ENCODE assay signal across 10 mouse cellular contexts in genomic region chrX:77432001-77432565, GRCm38 (mm10).
DNase-seq lines count a peak whose midpoint lies in the region; ATAC-seq lines count a peak whose summit lies in the region.
"Had no signal": no experiment of that assay in that cellular context is flagged by ENCODE, and none has a peak within 500 bp of the region (broad histone marks: within the 10 kb centered on the region; RNA-seq: fewer than 3 reads in every experiment).

No protein-coding gene starts in this region.

- no peak for DNase-seq in heart, postnatal 14 days
- peak; percentile 69 for DNase-seq in brain, adult 2 months (ENCODE audit: low read depth, low spot score)
- no peak for DNase-seq in embryonic facial prominence, embryonic 14.5 days (ENCODE audit: low spot score)
- DNase-seq in frontal cortex, postnatal 25 days (ENCODE audit: low spot score in 2 of 2), result no peak
- DNase-seq in right cerebral cortex, adult 2 months (ENCODE audit: low spot score in 2 of 2), result no peak
- DNase-seq: heart, adult 18-20 months; liver had no signal

- no peaks in the 10 kb centered on the region; the same call in 1 of the 2 replicates for H3K9me3 ChIP-seq in heart, embryonic 16.5 days (replicated peaks; ENCODE audit: control insufficient read depth, low read length)
- H3K9me3 ChIP-seq in embryonic facial prominence, embryonic 14.5 days (ENCODE audit: control insufficient read depth, low read length), result no peaks in the 10 kb centered on the region

- H3K4me1 ChIP-seq in heart, embryonic 16.5 days (ENCODE audit: control insufficient read depth, insufficient read depth, low read length), result peaks cover 4% of the 10 kb centered on the region; the same call in 1 of the 2 replicates
- no peaks in the 10 kb centered on the region for H3K4me1 ChIP-seq in embryonic facial prominence, embryonic 14.5 days (ENCODE audit: control insufficient read depth, insufficient read depth, low read length)

- no peak overlapping the region for H3K9ac ChIP-seq in heart, embryonic 16.5 days (ENCODE audit: low read length)
- no peak overlapping the region for H3K9ac ChIP-seq in embryonic facial prominence, embryonic 14.5 days (ENCODE audit: low read depth, low read length)

- H3K36me3 ChIP-seq in heart, embryonic 16.5 days (ENCODE audit: control insufficient read depth, insufficient read depth), result no peaks in the 10 kb centered on the region
- no peaks in the 10 kb centered on the region for H3K36me3 ChIP-seq in embryonic facial prominence, embryonic 14.5 days (ENCODE audit: control insufficient read depth, insufficient read depth, low read length)

- ATAC-seq in heart, embryonic 16.5 days (replicated peaks; ENCODE audit: extremely low read depth, insufficient read depth, low FRiP score), result no peak
- ATAC-seq in embryonic facial prominence, embryonic 14.5 days (ENCODE audit: low read depth), result no peak
- peak; percentile 28; the same call in 1 of the 2 replicates for ATAC-seq in megakaryocyte-erythroid progenitor cell, adult 5-6 weeks (replicated peaks; ENCODE audit: low FRiP score, low TSS enrichment, poor library complexity, severe bottlenecking)
- no peak for ATAC-seq in granulocyte monocyte progenitor cell, adult 5-6 weeks (replicated peaks; ENCODE audit: poor library complexity, severe bottlenecking)

- intact Hi-C loops in heart, postnatal 14 days (cut with DNase I), result loop anchor here (5.0 kb wide), 2 partner anchors 120 to 205 kb away; no protein-coding TSS in a partner anchor

- no peak overlapping the region for H3K4me2 ChIP-seq in heart, embryonic 16.5 days (ENCODE audit: low read depth, low read length)
- no peak overlapping the region for H3K4me2 ChIP-seq in embryonic facial prominence, embryonic 14.5 days (ENCODE audit: low read depth, low read length)

- no peak overlapping the region for H3K4me3 ChIP-seq in heart, embryonic 16.5 days (ENCODE audit: low read length)
- no peak overlapping the region for H3K4me3 ChIP-seq in embryonic facial prominence, embryonic 14.5 days (ENCODE audit: low read depth, low read length)

- WGBS in heart, embryonic 16.5 days, result 55% methylated on average over 2 of the region's 2 CpGs
- WGBS in embryonic facial prominence, embryonic 14.5 days, result 77% methylated on average over 2 of the region's 2 CpGs

- peak overlapping the region; percentile 62 for H3K27ac ChIP-seq in heart, embryonic 16.5 days (ENCODE audit: low read length)
- H3K27ac ChIP-seq in embryonic facial prominence, embryonic 14.5 days (replicated peaks; ENCODE audit: low read depth, low read length), result peak overlapping the region; percentile 65

- no peaks in the 10 kb centered on the region for H3K27me3 ChIP-seq in heart, embryonic 16.5 days (ENCODE audit: control insufficient read depth, insufficient read depth, low read length)
- no peaks in the 10 kb centered on the region for H3K27me3 ChIP-seq in embryonic facial prominence, embryonic 14.5 days (replicated peaks; ENCODE audit: control insufficient read depth, insufficient read depth, low read length)
